Mouse (Mus musculus) cerebellum, adult 9-11 months (tissue): ENCODE data around the gene Socs7.

ENCODE experiments used
- DNase-seq: peaks from one replicate; pipeline ENCODE4 v3.0.0; 2022

Socs7 gene

GRCm38 (mm10) chr11:97393658-97394057 lies 31.3 kb downstream of the Socs7 start:
- no peak for DNase-seq

DNA sequence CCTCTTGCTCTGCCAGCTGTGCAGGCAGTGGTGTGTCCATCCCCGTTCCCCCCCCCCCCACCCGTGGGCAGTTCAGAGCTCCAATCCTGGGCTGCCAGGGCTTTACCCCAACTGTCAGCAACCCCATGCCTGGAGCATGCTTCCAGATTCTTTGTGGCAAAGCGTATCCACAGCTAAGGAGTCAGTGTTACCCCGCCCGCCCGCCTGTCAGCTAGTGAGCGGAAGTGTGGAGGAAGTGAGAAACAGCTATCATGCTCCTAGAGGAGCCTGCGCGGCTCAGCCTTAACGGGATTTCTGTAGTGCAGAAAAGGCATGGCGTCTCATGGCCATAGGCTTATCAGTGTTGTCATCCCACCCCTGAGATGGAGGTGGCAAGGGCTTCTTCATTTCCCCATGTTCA lies 31.8 kb downstream of the Socs7 start:
- DNase-seq = no peak

GRCm38 (mm10) chr11:97398506-97398905 lies 36.2 kb downstream of the Socs7 start:
- no peak for DNase-seq

GRCm38 (mm10) chr11:97399958-97400710 lies 37.8 kb downstream of the Socs7 start:
- DNase-seq = peak; percentile 89

DNA sequence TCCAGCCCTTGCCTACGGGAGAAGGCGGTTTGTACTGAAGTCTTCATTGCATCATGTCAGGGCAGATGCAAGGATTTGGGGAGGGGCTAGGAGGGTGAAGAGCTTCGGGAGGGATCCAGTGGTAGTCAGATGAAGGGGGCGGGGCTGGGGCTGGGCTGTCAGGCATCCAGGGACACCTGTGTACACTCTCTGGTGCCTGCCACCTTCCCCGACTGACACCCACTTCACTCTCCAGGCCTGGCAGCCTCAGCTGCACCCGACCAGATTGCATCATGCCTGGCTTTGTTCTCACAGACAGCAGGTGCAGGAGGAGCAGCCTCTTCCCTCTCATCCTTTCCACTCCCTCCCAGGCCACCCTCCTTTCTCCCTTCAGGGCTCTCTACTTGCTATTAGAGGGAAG lies 38.7 kb downstream of the Socs7 start:
- peak; percentile 91 for DNase-seq

GRCm38 (mm10) chr11:97401686-97402435 lies 39.5 kb downstream of the Socs7 start:
- DNase-seq = peak; percentile 62

- peak; percentile 51 for DNase-seq
Measured at GRCm38 (mm10) chr11:97402746-97403145, 40.4 kb downstream of the Socs7 start.

DNA sequence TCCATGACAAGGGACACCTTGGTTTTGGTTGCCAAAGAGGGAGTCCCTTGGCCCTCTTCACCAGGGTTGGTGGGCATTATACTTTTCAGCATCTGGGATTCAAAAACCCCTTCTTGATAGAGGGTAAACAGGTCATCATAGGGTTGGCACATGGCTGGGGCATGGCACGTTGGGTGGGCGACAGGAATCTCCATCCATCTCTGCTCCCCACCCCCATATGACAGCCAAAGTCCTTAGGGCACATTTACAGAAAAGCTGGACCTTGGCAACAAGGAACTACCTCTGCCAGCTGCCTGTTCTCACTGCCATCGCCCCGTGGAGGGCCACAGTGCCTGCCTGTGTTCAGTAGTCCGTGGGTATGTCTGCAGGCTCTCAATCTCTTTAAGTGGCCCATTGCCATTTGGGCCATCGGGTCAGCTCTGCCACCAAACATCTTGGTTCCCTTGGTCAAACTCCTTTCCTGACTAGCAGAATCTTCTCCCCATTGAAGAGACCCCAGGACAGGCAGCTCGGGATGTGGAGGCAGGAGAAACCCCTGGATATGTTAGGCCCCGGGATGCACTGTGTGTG lies 41.3 kb downstream of the Socs7 start:
- DNase-seq = peak; percentile 68

- peak; percentile 74 for DNase-seq
Measured at GRCm38 (mm10) chr11:97404184-97404760, 41.9 kb downstream of the Socs7 start.

- peak; percentile 65 for DNase-seq
Measured at GRCm38 (mm10) chr11:97404761-97405190, 42.4 kb downstream of the Socs7 start.

DNA sequence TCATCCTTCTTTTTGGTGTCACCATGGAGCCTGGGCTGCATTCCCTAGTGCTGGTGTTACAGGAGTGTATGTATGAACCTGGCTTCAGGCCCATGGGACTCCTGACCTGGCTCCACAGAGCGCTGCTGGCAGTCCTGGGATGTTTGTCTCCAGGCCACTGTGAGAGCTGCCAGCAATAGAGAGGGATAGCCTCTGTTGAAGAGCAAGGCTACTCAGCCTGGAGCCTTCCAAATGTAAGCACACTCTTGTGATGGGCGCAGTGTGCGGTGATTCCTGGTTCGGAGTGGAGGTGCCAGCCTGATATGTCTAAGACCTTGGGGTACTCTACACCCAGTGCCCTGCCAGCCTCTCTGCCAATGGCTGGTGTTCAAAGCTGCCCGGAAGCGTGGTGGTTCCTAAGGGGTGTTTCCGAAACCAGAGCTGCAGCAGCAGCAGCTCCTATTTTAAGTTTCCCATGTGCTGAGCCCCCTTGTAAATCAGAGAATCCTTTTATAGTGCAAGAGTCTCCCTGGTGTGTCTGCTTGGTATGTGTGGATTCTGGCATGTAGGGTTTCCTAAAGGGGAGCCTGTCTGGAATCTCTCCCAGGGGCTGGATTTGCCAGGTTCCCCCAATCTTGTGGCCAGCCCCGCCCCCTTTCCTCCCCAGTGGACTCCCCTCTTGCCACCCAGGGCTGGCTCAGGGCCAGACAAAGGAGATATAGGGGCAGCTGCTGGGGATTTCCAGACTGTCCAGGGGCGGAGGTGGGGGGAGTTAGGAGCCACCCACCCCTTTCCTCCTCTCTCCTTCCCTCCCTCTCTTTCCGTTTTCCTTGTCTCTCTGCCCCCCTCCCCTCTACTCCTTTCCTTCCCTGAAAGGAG lies 44.0 kb downstream of the Socs7 start:
- DNase-seq = peak; percentile 66

- no peak for DNase-seq
Measured at GRCm38 (mm10) chr11:97407456-97407855, 45.1 kb downstream of the Socs7 start.

DNA sequence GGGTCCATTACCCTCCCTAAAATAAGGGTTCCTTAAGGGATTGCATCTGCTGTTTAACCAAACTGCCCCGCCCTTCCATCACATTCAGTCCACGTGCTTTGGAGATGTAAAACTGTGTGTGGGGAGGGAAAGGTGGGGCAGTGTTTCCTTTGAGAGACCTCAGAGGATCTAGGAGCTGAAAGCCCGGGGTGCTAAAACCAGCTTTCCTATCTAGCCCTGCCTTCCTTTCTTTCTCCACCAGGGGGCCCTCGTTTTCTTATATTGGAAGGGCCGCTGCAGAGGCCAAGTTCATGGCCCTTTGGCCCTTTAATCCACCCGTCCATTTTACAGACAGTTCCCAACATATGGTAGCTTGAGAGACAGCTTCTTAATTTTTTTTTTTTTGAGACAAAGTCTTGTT lies 45.8 kb downstream of the Socs7 start:
- peak; percentile 83 for DNase-seq

GRCm38 (mm10) chr11:97410958-97411357 lies 48.6 kb downstream of the Socs7 start:
- DNase-seq = no peak

DNA sequence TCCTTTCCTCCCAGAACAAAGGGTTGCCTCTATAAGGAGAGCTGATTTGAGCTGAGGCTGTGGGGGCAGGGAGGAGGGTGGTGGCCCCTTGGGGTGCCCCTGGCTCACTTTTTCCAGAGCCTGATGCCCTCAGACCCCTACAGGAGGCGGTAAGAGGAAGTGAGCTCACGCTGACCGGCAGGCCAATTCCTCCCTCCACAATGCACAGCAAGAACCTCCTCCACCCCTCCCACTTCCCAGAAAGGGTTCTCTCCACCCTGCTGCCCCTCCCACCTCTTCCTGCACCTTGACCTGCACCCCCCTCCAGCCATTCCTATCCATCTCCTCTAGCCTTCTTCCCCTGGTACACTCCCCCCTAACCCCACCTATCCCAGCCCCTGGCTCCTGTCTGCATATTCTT lies 49.8 kb downstream of the Socs7 start:
- no peak for DNase-seq

GRCm38 (mm10) chr11:97412808-97413347 lies 50.5 kb downstream of the Socs7 start:
- DNase-seq = no peak

GRCm38 (mm10) chr11:97415330-97415711 lies 53.0 kb downstream of the Socs7 start, which contains the start of gene Arhgap23:
TSS of gene Arhgap23 (plus strand) at chr11:97415533.
- no peak for DNase-seq

DNA sequence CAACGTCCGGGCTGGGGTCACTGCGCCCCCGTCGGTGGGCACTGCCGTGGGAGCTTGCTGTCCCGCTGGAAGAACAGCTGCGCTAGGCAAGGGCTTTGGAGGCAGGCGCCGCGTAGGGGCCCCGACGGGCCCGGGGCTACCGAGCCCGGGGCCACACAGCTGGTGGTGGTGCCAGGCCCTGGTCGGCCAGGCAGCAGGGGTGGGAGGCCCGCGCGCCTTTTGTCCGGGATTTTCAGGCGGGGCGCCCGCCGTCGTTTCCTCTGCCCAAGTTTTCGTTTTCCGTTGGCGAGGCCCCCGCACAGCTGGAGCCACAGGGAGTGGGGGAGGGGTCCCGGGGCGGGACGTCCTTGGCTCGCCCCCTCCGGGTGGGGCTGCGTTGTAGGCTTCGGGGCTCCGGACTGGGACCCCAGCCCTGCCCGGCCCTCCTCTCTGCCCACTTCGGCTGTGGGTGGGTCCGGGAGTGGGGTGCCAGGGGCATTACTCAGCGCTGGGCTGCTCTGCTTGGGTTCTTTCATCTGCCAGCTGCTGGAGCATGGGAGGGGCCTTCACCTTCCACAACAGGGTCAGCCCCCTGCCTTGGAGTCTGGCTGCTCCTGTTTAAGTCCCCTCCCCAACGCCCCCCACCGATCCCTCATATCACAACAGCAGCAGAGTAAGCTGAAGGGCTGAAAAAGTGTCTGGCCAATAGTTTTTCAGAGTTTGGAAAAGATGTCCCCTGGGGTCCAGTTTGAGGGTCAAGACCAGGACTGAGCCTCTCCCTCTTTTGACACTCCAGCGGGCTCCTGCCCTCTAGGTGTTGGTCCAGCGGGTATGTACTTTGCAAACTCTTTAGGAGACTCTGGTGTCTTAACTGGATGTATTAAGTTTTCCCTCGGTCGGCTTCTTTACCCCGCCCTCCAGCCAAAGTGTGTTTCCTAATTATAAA lies 53.6 kb downstream of the Socs7 start:
- no peak for DNase-seq

DNA sequence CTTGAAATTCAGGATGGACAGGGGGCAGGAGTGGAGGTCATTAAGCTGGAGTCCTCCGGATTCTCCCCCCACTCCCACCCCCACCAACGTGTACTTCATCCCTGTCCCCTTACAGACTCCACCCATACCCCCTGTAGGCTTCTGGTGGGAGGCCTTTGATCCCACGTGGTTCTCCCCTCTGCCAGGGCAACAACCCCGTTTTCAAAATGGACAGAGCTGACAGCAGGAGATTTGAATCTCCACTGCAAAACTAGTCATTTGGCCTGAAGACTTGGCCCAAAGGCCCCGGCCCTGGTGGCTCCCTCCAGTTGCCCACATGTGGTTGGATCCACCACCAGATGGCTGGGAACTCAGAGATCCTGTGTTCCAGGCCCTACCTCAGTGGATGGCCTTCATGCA lies 54.3 kb downstream of the Socs7 start:
- DNase-seq = no peak

DNA sequence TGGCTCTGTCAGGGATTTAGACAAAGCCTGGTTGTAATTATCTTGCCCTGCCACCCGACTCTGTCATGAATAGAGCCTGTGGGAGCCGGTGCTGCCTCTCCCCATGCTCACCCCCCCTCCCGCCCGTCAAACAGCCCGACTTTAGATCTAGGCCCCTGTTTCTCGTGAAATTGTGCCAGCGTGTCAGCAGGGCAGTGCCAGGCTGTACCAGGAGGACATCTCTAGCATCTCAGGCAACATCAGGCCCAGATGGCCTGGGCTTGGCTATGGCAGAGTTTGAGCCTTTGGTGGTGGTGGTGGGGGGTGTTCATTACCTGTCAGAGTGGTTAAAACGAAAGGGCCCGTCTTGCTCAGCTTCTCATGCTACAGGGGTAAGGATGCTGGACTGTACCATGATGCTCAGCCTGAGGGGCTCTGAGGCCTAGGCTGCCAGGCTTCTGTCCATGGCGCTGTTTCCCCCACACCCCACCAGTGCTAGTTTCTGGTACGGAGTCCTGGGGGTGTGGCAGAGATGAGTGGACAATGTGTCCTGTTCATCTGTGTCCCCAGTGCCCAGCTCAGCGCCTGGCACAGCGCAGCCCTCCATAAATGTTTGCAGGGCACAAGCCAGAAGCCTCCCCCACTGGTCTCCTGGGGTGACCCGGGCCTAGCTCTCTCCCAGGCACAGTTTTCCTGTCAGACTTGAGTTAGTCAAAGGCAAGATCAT lies 56.6 kb downstream of the Socs7 start:
- peak; percentile 58 for DNase-seq

DNA sequence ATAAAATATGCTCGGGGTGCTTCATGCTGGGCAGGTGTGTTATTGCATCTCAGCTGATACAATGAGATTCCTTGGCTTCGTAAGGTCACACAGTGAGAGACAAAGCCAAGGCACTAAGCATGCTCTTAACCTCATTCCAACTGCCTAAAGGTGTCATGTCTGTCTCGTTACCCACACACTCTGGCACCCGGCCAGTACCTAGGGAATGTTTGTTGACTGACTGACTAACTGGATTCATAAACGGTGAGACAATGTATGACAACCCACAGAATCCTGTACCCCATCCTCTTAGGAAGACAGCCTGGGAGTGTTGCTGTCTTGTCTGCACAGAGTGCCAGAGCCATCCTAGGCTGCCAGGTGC lies 57.2 kb downstream of the Socs7 start:
- DNase-seq = no peak
